Mouse (Mus musculus): ENCODE measurements around the gene Ttll13.

GRCm38 (mm10) chr7:80203638-80204096 lies 42.5 kb upstream of the Ttll13 start:
- TF ChIP-seq TAL1 (IDR thresholded peaks at IDR 0.05; ENCODE audit: low read length) (no peak), GATA1 (IDR thresholded peaks at IDR 0.05; ENCODE audit: low read length) (peak; percentile 63; the same call in 1 of the 2 replicates)

Measured in erythroblast, embryonic 14.5 days (primary cell).